Mouse (Mus musculus): ENCODE data around the gene Pla2g15. TPM values are rescaled to one million over a fixed set of nuclear protein-coding genes. Genes with fewer than 3 reads are reported as not detected.
A peak's percentile ranks its signal among the peaks of the same experiment; 100 is the strongest.

Pla2g15 gene
- polyA plus RNA-seq, 1 experiment from 2014 or later = 7.2 TPM

GRCm38 (mm10) chr8:106149025-106149424 is 1.2 kb upstream of the Pla2g15 start:
- Histone ChIP-seq H3K4me2 (ENCODE audit: low read depth, low read length) (no peak overlapping the region), H3K9me3 (ENCODE audit: control insufficient read depth, low read length) (no peaks in the 10 kb centered on the region), H3K4me3 (ENCODE audit: low read depth, low read length) (no peak overlapping the region), H3K27me3 (replicated peaks; ENCODE audit: control insufficient read depth, insufficient read depth, low read length) (no peaks in the 10 kb centered on the region), H3K4me1 (ENCODE audit: control insufficient read depth, insufficient read depth, low read length) (peaks cover 7% of the 10 kb centered on the region; the same call in 1 of the 2 replicates), H3K27ac (replicated peaks; ENCODE audit: low read depth, low read length) (no peak overlapping the region), H3K9ac (ENCODE audit: low read depth, low read length) (no peak overlapping the region; the same call in 1 of the 2 replicates), H3K36me3 (ENCODE audit: control insufficient read depth, insufficient read depth, low read length) (no peaks in the 10 kb centered on the region)
- WGBS = 87% methylated on average over 6 of the region's 6 CpGs
- DNase-seq (ENCODE audit: low spot score) (no peak), ATAC-seq (ENCODE audit: low read depth) (no peak)

- no peak overlapping the region for H3K27ac ChIP-seq (replicated peaks; ENCODE audit: low read depth, low read length)
- ATAC-seq (ENCODE audit: low read depth) (no peak), DNase-seq (ENCODE audit: low spot score) (no peak)
- H3K9ac ChIP-seq (ENCODE audit: low read depth, low read length) = peak overlapping the region; percentile 70
- H3K4me2 ChIP-seq (ENCODE audit: low read depth, low read length) = peak overlapping the region; percentile 60
- H3K9me3 ChIP-seq (ENCODE audit: control insufficient read depth, low read length) = no peaks in the 10 kb centered on the region
- H3K36me3 ChIP-seq (ENCODE audit: control insufficient read depth, insufficient read depth, low read length) = peaks cover 7% of the 10 kb centered on the region; the same call in 1 of the 2 replicates
- peaks cover 7% of the 10 kb centered on the region; the same call in 1 of the 2 replicates for H3K4me1 ChIP-seq (ENCODE audit: control insufficient read depth, insufficient read depth, low read length)
- no peaks in the 10 kb centered on the region for H3K27me3 ChIP-seq (replicated peaks; ENCODE audit: control insufficient read depth, insufficient read depth, low read length)
- H3K4me3 ChIP-seq (ENCODE audit: low read depth, low read length) = peak overlapping the region; percentile 71
- 24% methylated on average over 7 of the region's 8 CpGs for WGBS
These were observed 428 bp downstream of the Pla2g15 start for GRCm38 (mm10) chr8:106150653-106151000.

GRCm38 (mm10) chr8:106151041-106151440 is 842 bp downstream of the Pla2g15 start:
- no peaks in the 10 kb centered on the region for H3K9me3 ChIP-seq (ENCODE audit: control insufficient read depth, low read length)
- H3K4me3 ChIP-seq (ENCODE audit: low read depth, low read length) = peak overlapping the region; percentile 71
- peak overlapping the region; percentile 70 for H3K9ac ChIP-seq (ENCODE audit: low read depth, low read length)
- H3K4me1 ChIP-seq (ENCODE audit: control insufficient read depth, insufficient read depth, low read length) = peaks cover 7% of the 10 kb centered on the region; the same call in 1 of the 2 replicates
- H3K36me3 ChIP-seq (ENCODE audit: control insufficient read depth, insufficient read depth, low read length) = peaks cover 11% of the 10 kb centered on the region
- peak overlapping the region; percentile 60 for H3K4me2 ChIP-seq (ENCODE audit: low read depth, low read length)
- WGBS = 71% methylated on average over 9 of the region's 9 CpGs
- no peak for ATAC-seq (ENCODE audit: low read depth)
- no peak for DNase-seq (ENCODE audit: low spot score)
- no peaks in the 10 kb centered on the region for H3K27me3 ChIP-seq (replicated peaks; ENCODE audit: control insufficient read depth, insufficient read depth, low read length)
- H3K27ac ChIP-seq (replicated peaks; ENCODE audit: low read depth, low read length) = no peak overlapping the region

GRCm38 (mm10) chr8:106152876-106153275 is 2.7 kb downstream of the Pla2g15 start:
- ATAC-seq (ENCODE audit: low read depth) (no peak), DNase-seq (ENCODE audit: low spot score) (no peak)
- WGBS = 77% methylated on average over 4 of the region's 4 CpGs
- no peak overlapping the region for H3K9ac ChIP-seq (ENCODE audit: low read depth, low read length)
- no peak overlapping the region for H3K4me3 ChIP-seq (ENCODE audit: low read depth, low read length)
- H3K4me2 ChIP-seq (ENCODE audit: low read depth, low read length) = no peak overlapping the region
- peaks cover 7% of the 10 kb centered on the region; the same call in 1 of the 2 replicates for H3K4me1 ChIP-seq (ENCODE audit: control insufficient read depth, insufficient read depth, low read length)
- no peaks in the 10 kb centered on the region for H3K27me3 ChIP-seq (replicated peaks; ENCODE audit: control insufficient read depth, insufficient read depth, low read length)
- peaks cover 20% of the 10 kb centered on the region for H3K36me3 ChIP-seq (ENCODE audit: control insufficient read depth, insufficient read depth, low read length)
- no peak overlapping the region for H3K27ac ChIP-seq (replicated peaks; ENCODE audit: low read depth, low read length)
- H3K9me3 ChIP-seq (ENCODE audit: control insufficient read depth, low read length) = no peaks in the 10 kb centered on the region

- Histone ChIP-seq H3K36me3 (ENCODE audit: control insufficient read depth, insufficient read depth, low read length) (peaks cover 41% of the 10 kb centered on the region), H3K27me3 (replicated peaks; ENCODE audit: control insufficient read depth, insufficient read depth, low read length) (no peaks in the 10 kb centered on the region), H3K4me1 (ENCODE audit: control insufficient read depth, insufficient read depth, low read length) (no peaks in the 10 kb centered on the region), H3K4me2 (ENCODE audit: low read depth, low read length) (no peak overlapping the region), H3K27ac (replicated peaks; ENCODE audit: low read depth, low read length) (no peak overlapping the region), H3K9me3 (ENCODE audit: control insufficient read depth, low read length) (no peaks in the 10 kb centered on the region), H3K4me3 (ENCODE audit: low read depth, low read length) (no peak overlapping the region), H3K9ac (ENCODE audit: low read depth, low read length) (no peak overlapping the region)
- WGBS = 98% methylated on average over 1 of the region's 1 CpGs
- ATAC-seq (ENCODE audit: low read depth) = no peak
- DNase-seq (ENCODE audit: low spot score) = no peak
These were observed 7.2 kb downstream of the Pla2g15 start for GRCm38 (mm10) chr8:106157419-106157818.

GRCm38 (mm10) chr8:106158381-106158780 is 8.2 kb downstream of the Pla2g15 start:
- Histone ChIP-seq H3K9ac (ENCODE audit: low read depth, low read length) (no peak overlapping the region), H3K36me3 (ENCODE audit: control insufficient read depth, insufficient read depth, low read length) (peaks cover 51% of the 10 kb centered on the region), H3K4me2 (ENCODE audit: low read depth, low read length) (no peak overlapping the region), H3K27me3 (replicated peaks; ENCODE audit: control insufficient read depth, insufficient read depth, low read length) (no peaks in the 10 kb centered on the region), H3K9me3 (ENCODE audit: control insufficient read depth, low read length) (no peaks in the 10 kb centered on the region), H3K4me1 (ENCODE audit: control insufficient read depth, insufficient read depth, low read length) (no peaks in the 10 kb centered on the region), H3K4me3 (ENCODE audit: low read depth, low read length) (no peak overlapping the region), H3K27ac (replicated peaks; ENCODE audit: low read depth, low read length) (no peak overlapping the region)
- WGBS = 89% methylated on average over 10 of the region's 10 CpGs
- ATAC-seq (ENCODE audit: low read depth) (no peak), DNase-seq (ENCODE audit: low spot score) (no peak)

- H3K36me3 ChIP-seq (ENCODE audit: control insufficient read depth, insufficient read depth, low read length) = peaks cover 61% of the 10 kb centered on the region
These were observed 9.7 kb downstream of the Pla2g15 start for GRCm38 (mm10) chr8:106159876-106160275.

GRCm38 (mm10) chr8:106163251-106163650 is 13.1 kb downstream of the Pla2g15 start:
- H3K27me3 ChIP-seq (replicated peaks; ENCODE audit: control insufficient read depth, insufficient read depth, low read length) = no peaks in the 10 kb centered on the region
- no peak overlapping the region for H3K9ac ChIP-seq (ENCODE audit: low read depth, low read length)
- peaks cover 42% of the 10 kb centered on the region for H3K36me3 ChIP-seq (ENCODE audit: control insufficient read depth, insufficient read depth, low read length)
- DNase-seq (ENCODE audit: low spot score) (no peak), ATAC-seq (ENCODE audit: low read depth) (no peak)
- WGBS = 89% methylated on average over 9 of the region's 9 CpGs
- H3K9me3 ChIP-seq (ENCODE audit: control insufficient read depth, low read length) = no peaks in the 10 kb centered on the region
- H3K27ac ChIP-seq (replicated peaks; ENCODE audit: low read depth, low read length) = no peak overlapping the region
- no peaks in the 10 kb centered on the region for H3K4me1 ChIP-seq (ENCODE audit: control insufficient read depth, insufficient read depth, low read length)
- H3K4me2 ChIP-seq (ENCODE audit: low read depth, low read length) = no peak overlapping the region
- no peak overlapping the region for H3K4me3 ChIP-seq (ENCODE audit: low read depth, low read length)

More at GRCm38 (mm10) chr8:106159876-106160275, 9.7 kb downstream of the Pla2g15 start:
- no peak for DNase-seq (ENCODE audit: low spot score)
- no peak for ATAC-seq (ENCODE audit: low read depth)
- Histone ChIP-seq H3K27ac (replicated peaks; ENCODE audit: low read depth, low read length) (no peak overlapping the region), H3K4me3 (ENCODE audit: low read depth, low read length) (no peak overlapping the region), H3K27me3 (replicated peaks; ENCODE audit: control insufficient read depth, insufficient read depth, low read length) (no peaks in the 10 kb centered on the region), H3K9ac (ENCODE audit: low read depth, low read length) (no peak overlapping the region), H3K9me3 (ENCODE audit: control insufficient read depth, low read length) (no peaks in the 10 kb centered on the region), H3K4me1 (ENCODE audit: control insufficient read depth, insufficient read depth, low read length) (no peaks in the 10 kb centered on the region), H3K4me2 (ENCODE audit: low read depth, low read length) (no peak overlapping the region)
- 91% methylated on average over 6 of the region's 6 CpGs for WGBS

GRCm38 (mm10) chr8:106165460-106165859 is 15.3 kb downstream of the Pla2g15 start:
- Histone ChIP-seq H3K27me3 (replicated peaks; ENCODE audit: control insufficient read depth, insufficient read depth, low read length) (no peaks in the 10 kb centered on the region), H3K4me1 (ENCODE audit: control insufficient read depth, insufficient read depth, low read length) (no peaks in the 10 kb centered on the region), H3K4me2 (ENCODE audit: low read depth, low read length) (no peak overlapping the region), H3K9ac (ENCODE audit: low read depth, low read length) (no peak overlapping the region), H3K36me3 (ENCODE audit: control insufficient read depth, insufficient read depth, low read length) (peaks cover 37% of the 10 kb centered on the region), H3K4me3 (ENCODE audit: low read depth, low read length) (no peak overlapping the region), H3K9me3 (ENCODE audit: control insufficient read depth, low read length) (no peaks in the 10 kb centered on the region), H3K27ac (replicated peaks; ENCODE audit: low read depth, low read length) (no peak overlapping the region)
- DNase-seq (ENCODE audit: low spot score) (peak; percentile 55), ATAC-seq (ENCODE audit: low read depth) (no peak)
- WGBS = 47% methylated on average over 4 of the region's 4 CpGs
